Mouse (Mus musculus): ENCODE data around the gene Crcp.

Crcp gene

DNA sequence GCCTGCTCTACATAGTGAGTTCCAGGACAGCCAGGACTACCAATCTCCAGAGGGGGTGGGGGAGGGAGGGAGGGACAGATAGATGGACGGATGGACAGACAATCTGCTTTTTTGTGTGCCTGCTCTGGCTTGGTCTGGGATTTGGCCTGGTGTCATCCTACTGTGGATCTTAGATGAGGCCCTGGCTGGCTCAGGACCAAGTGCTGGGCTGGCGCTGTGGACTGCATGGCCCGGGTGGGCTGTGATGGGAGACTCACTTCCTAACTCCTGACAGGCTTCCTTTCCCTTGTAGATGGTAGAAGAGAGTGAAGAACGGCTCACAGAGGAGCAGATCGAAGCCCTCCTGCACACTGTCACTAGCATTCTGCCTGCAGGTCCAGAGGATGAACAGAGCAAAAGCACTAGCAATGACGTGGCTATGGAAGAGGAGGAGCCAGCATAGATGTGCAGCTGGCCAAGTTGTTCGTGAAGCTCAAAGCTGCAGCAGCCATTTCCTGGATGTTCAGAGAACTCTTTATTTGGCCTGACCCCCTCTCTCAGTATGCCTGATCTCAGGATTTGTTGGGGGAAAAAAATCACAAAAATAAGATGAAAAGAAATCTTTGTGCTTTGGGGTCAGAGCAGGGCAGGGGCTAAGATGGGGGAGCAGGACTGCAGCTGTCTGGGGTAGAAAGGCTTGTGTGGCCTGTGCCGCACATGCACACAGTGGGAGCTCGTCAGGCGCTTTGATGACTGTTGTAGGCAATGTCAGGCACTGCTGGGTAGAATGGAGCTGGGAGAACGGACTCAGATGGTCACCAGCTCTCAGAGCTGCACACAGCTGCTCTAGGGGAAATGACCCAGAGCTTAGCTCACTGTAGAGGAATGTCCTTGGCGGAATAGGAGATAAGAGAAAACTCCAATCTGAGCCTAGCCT is 30.6 kb downstream of the Crcp start:
- peak; percentile 37 for DNase-seq

DNA sequence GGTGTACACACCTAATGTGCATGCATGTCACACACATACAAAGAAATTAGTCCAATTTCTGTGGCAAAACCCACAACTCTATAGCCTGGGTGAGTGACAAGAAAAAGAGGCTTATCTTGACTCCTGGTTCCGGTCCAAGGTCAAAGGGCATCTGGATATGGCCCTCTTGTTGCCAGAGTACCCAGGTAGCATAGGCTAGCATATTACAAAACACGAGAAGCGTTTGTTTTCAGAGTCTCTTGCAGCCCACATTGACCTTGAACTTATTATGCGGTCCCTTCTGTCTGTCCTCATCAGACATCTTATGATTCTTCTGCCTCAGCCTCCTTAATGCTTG is 31.2 kb downstream of the Crcp start:
- DNase-seq, result no peak

DNA sequence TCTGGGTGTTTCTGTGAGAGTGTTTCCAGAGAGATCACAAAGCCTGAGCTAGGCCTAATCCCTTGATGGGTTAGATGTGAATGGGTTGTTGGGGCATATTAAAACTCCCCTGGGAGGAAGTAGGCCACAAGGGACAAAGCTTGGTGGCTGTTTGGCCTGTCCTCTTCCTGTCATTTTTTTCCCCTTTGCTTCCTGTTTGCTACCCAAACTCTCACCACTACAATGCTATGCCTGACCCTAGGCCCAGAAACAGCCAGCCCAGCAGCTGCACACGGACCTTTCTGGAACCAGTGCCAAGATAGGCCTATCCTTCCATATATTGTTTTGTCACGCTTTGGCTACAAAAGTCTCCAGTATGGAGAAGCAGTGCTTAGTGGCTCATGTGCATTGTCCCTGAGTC is 33.0 kb downstream of the Crcp start:
- no peak for DNase-seq

- DNase-seq, result no peak
These were observed 34.7 kb downstream of the Crcp start for GRCm38 (mm10) chr5:130063760-130064159.

DNA sequence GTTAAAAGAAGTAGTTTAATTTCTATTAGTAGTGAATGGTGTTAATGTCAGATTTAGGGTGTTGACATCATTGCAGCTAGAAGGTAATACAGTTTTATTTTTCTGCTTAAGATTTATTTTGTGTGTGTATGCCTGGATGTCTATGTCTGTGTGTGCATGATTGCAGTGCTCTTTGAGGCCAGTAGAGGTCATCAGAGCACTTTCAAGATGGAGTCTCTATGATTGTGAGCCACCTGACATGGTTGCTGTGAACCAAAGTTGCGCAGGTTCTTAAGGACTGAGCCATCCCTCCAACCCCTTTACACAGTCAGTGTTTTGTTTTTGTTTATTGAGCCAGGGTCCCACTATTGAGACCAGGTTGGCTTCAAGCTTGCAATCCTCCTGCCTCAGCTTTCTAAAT is 36.5 kb downstream of the Crcp start:
- peak; percentile 27 for DNase-seq

GRCm38 (mm10) chr5:130067841-130068264 is 38.8 kb downstream of the Crcp start:
- DNase-seq, result no peak

DNA sequence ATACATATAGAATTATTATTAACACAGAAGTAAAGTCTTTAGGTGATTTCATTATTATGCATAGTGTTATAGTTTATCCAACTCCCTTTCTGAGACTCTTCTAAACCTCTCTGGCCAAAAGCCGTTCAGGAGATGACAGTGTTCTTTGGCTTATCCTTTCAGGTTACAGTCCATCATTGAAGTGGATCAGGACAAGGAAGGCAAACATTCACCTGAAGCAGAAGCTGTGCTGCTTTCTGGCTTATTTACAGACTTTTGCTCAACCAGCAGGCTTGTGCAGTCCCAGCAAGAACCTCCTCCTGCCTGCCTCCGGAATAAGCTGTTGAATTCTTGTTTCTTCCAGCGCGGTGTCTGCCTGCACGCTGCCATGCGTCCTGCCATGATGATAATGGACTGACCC is 43.9 kb downstream of the Crcp start, which contains the start of gene Tpst1:
Gene Tpst1 (plus strand): TSS at position 301 of the 400 bp plus-strand sequence.
- no peak for DNase-seq

DNA sequence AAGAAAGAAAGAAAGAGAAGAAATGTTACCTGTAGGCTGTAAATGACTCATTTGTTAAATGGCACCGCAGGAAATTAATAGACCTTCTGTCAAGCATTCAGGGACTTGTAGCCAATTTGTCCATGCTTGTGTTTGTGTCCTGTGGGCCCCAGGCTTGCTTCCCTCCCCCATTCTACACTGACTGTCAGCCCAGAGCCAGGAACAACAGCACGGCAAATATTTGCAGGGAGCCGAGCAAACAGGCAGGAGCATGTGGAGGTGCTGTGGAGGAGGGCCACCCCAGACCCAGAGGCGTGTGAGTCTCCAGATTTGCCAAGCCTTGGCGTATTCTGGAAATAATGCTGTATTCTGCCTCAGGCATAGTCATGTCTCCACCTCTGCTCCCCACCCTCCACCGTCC is 45.4 kb downstream of the Crcp start:
- DNase-seq, result peak; percentile 52

DNA sequence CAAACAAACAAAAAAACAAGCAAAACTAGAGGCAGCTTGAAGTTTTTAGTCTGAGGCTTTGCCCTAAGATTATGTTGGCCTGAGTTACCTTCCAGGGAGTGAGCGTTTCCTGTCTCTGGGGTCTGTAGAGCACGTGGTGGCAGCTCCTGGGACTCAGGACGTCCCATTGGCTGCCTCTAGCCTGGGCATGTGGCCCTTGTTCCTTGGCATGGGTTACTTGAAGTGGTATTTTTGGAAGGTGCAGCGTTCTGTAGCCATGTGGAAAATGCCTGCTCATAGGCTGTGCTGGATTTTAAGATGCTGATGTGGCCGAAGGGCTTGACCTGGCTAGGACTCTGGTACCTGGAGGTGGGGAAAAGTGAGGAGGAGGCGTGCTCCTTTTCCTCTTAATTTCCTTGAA is 47.3 kb downstream of the Crcp start:
- no peak for DNase-seq

DNA sequence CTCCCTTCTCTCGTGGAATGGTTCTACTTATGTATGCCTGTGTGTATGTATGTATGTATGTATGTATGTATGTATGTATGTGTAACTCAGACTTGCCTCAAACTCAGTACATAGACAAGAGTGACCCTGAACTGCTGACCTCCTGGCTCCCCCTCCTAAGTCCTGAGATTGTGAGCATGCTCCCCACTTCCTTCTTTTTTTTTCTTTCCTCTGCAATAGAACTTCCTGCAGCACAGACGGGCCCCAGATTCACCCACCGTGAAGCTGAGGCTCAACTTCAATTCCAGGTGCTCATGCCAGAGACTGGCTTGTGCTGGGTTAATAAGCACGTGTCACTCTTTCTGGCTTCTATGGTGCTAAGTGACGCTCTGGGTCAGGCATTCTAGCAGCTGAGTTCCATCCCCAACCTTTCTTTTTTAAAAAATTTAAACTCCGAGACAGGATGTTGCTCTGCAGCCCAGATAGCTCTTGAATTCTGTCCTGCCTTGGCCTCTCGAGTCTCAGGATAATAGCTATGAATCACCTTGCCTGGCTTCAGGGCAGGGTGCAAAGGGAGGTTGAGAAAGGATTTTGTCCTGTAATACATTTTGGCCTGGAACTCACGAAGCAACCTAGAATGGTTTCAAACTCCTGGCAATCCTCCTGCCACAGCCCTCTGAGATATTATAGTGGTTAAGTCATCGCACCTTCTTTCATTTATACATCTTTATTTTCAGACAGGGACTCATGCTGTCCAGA is 49.2 kb downstream of the Crcp start:
- DNase-seq, result no peak

DNA sequence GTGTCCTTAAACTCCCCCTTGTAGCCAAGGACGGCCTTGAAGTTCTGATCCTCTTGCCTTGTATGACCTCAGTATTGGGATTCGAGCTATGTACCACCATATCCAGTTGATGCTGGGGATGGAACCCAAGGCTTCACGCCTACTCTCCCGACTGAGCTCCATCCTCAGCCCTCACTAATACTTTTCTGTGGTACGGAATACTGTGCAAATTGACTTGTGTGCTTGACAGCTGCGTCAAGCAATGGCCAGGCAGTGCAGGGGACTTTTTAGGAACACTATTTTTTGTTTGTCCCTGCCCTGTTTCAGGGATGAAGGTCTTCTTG is 49.7 kb downstream of the Crcp start:
- no peak for DNase-seq

GRCm38 (mm10) chr5:130079202-130080050 is 50.3 kb downstream of the Crcp start:
- DNase-seq, result peak; percentile 93

DNA sequence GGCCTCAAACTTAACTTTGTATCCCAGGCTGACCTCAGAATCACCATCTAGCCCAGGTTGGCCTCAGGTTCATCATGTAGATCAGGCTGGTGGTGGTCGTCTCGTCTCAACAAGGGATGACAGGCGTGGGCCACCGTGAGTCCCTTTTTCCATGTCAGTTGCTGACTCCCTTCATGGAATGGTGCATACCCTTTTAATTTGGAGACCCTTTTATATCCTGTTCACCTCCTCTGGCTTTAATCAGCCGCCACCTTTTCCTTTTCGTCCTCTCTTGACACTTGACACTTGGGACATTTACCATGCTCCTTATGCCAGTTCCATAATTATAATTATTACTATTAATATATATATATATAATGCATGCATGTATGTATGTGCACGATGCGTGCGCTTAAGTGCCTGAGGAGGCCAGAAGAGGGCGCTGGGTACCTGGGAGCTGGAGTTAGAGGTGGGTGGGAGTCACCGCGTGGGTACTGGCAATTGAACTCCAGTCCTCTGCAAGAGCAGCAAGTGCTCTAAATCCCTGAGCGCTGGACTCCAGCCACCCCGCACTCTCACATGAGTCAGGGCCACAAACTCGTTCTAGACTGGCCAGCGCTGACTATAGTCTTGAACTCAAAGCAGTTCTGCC is 51.1 kb downstream of the Crcp start:
- no peak for DNase-seq

GRCm38 (mm10) chr5:130081181-130081881 is 52.2 kb downstream of the Crcp start:
- peak; percentile 26 for DNase-seq

DNA sequence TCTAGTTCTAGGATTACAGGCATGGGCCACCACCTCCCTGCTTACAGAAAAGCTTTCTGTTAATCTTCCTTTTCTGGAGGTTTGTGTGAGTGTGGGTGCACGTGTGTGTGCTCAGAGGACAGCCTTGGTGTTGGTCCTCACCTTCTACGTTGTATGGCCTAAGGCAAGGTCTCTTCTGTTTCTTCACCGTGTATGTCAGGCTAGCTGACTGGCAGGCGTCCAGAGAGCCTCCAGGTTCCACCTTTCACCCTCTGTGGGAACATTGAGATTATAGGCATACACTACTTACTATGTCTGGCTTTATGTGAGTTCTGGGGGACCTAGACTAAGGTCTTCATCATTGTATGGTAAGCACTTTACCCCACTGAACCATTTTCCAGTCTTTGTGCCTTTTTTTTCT is 53.3 kb downstream of the Crcp start:
- no peak for DNase-seq

GRCm38 (mm10) chr5:130084271-130084670 is 55.2 kb downstream of the Crcp start:
- no peak for DNase-seq

DNA sequence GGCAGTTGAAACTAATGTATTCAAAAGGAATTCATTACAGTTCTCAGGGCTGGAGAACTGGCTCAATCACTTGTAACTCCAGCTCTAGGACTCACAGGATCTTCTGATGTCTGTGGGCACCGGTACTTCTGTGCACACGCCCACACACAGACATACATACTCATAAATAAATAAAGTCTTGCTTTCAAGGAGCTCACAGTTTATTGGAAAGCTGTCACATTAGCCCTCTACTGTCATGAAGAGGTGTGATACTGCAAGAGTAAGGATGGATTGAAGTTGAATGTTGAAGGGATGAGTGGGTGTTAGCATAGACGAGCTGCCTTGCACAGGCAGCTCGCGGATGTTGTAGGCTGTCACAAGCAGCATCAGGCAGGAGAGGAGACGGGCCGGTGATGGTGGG is 58.9 kb downstream of the Crcp start:
- no peak for DNase-seq

GRCm38 (mm10) chr5:130088612-130089011 is 59.5 kb downstream of the Crcp start:
- DNase-seq, result no peak

DNA sequence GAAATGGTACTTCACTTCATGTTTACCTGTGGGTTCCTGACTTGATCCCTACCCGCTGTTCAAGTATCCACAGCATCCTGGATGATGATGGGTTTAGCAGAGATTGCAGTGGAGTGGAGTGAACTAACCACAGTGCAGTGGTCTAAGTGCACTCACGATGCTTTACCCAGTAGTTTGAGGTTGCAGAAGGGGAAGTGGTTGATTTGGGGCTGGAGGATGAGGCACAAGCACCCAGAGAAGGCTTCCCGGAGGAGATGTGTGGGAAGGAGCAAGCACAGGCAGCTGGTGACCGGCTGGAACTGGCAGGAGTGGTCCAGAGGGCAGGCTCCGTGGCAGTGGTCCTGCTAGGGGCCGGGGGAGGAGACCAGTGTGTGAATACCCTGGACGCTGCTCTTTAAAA is 60.1 kb downstream of the Crcp start:
- DNase-seq, result peak; percentile 20

- peak; percentile 22 for DNase-seq
These were observed 60.7 kb downstream of the Crcp start for GRCm38 (mm10) chr5:130089626-130090393.

- peak; percentile 42 for DNase-seq
These were observed 67.7 kb downstream of the Crcp start for GRCm38 (mm10) chr5:130096754-130097153.
